Mouse (Mus musculus) CH12.LX (cell line): ENCODE measurements around the gene Lama5. TPM values are rescaled to one million over a fixed set of nuclear protein-coding genes. Genes with fewer than 3 reads are reported as not detected.

Source experiments
- DNase-seq: peaks from one replicate; pipeline ENCODE4 v3.0.0-alpha.2; 2013; ENCODE audit errors: extremely low read depth
- H3K27ac ChIP-seq: 2 replicates; pipeline ENCODE4 v1.5.1; 2012; ENCODE audit warnings: low read depth, mild to moderate bottlenecking, control low read depth, moderate library complexity; ENCODE audit not compliant: insufficient read depth
- H3K27me3 ChIP-seq: replicated peaks from 2 replicates; pipeline ENCODE3; 2012; ENCODE audit warnings: inconsistent platforms
- H3K36me3 ChIP-seq, 2 experiments: replicated peaks in 1 of 2; 2 replicates each; pipeline versions ENCODE3 to v1.6.1; 2012; ENCODE audit warnings: inconsistent platforms in 1 of 2, low read length in 1 of 2, mild to moderate bottlenecking in 1 of 2, mixed read lengths in 1 of 2, moderate library complexity in 1 of 2; ENCODE audit not compliant: control insufficient read depth in 1 of 2, insufficient read depth in 1 of 2
- H3K4me1 ChIP-seq, 2 experiments: 2 replicates each; pipeline ENCODE4 v1.6.1; 2012; ENCODE audit warnings: inconsistent platforms in 1 of 2, moderate library complexity in 1 of 2; ENCODE audit not compliant: insufficient read depth in 2 of 2, control insufficient read depth in 1 of 2
- H3K4me2 ChIP-seq: 2 replicates; pipeline ENCODE4 v1.6.1; 2012; ENCODE audit warnings: low read depth, mild to moderate bottlenecking, control low read depth; ENCODE audit not compliant: poor library complexity, insufficient read depth, severe bottlenecking
- H3K4me3 ChIP-seq, 3 experiments: fragments of 150-350 bp in 1 of 3; sonication (generic) in 1 of 3; replicated peaks in 1 of 3; 2 replicates each; pipeline versions ENCODE3 to v1.5.1; 2011 to 2012; ENCODE audit warnings: low read depth in 2 of 3, low read length in 2 of 3, mild to moderate bottlenecking in 2 of 3, moderate library complexity in 2 of 3, control low read depth in 1 of 3, improper control_type of control experiment in 1 of 3, inconsistent platforms in 1 of 3, mixed read lengths in 1 of 3; ENCODE audit not compliant: poor library complexity in 1 of 3
- H3K79me2 ChIP-seq: replicated peaks from 2 replicates; pipeline ENCODE4 v1.6.1; 2012; ENCODE audit warnings: mild to moderate bottlenecking, moderate library complexity; ENCODE audit not compliant: control insufficient read depth, poor library complexity, insufficient read depth, severe bottlenecking; ENCODE audit errors: extremely low read depth
- H3K9ac ChIP-seq: 2 replicates; pipeline ENCODE4 v1.6.1; 2012; ENCODE audit warnings: low read depth, mild to moderate bottlenecking, control low read depth, moderate library complexity; ENCODE audit not compliant: insufficient read depth
- H3K9me3 ChIP-seq: replicated peaks from 2 replicates; pipeline ENCODE3; 2012; ENCODE audit warnings: low read length, inconsistent platforms, mixed read lengths
- NRF1 ChIP-seq: IDR thresholded peaks from 2 replicates; pipeline ENCODE4 v1.6.1; 2014; ENCODE audit warnings: low read depth, mild to moderate bottlenecking, inconsistent platforms, low read length, improper control_type of control experiment, moderate library complexity
- POLR2A ChIP-seq: IDR thresholded peaks from 2 replicates; pipeline ENCODE4 v1.6.1; 2011; ENCODE audit warnings: low read depth, mild to moderate bottlenecking, improper control_type of control experiment, low read length
- SMC3 ChIP-seq: IDR thresholded peaks from 2 replicates; pipeline ENCODE4 v1.6.1; 2011; ENCODE audit warnings: low read depth, low read length, improper control_type of control experiment
- dilution Hi-C: fragments of 300-500 bp; cut with MboI; formaldehyde crosslinking; loops from 2 replicates; pipeline ENCODE4 v1.14.3; 2020; ENCODE audit warnings: low sequenced_read_pairs; ENCODE audit not compliant: extremely low pct_unique_long_range_greater_than_20kb, extremely low pct_ligation_motif_present
- in situ Hi-C: fragments of 300-500 bp; cut with MboI; formaldehyde crosslinking; loops from 3 replicates; pipeline ENCODE4 v1.14.3; 2019; ENCODE audit warnings: low sequenced_read_pairs, low pct_ligation_motif_present, low pct_unique_long_range_greater_than_20kb, mixed read lengths
- polyA plus RNA-seq: library from polyadenylated mRNA; unstranded; fragments of >175 nt; gene quantifications from 2 replicates; pipeline ENCODE4 v1.2.1, GENCODE M21; 2012; ENCODE audit warnings: low read depth; ENCODE audit not compliant: insufficient read length
- total RNA-seq, 2 experiments: library from RNA; depleted of rRNA; stranded (reverse); fragments of 300-350 nt in 1 of 2; fragments of >200 nt in 1 of 2; gene quantifications; 2 replicates each; pipeline ENCODE4 v1.2.3; 2012 to 2014

Gene Lama5
- total and polyA plus RNA-seq, 3 experiments, result 0.20 to 0.85 (median 0.67) TPM

GRCm38 (mm10) chr2:180127675-180128074 lies 98.0 kb downstream of the Lama5 start:
- no peak overlapping the region for H3K27ac ChIP-seq
- dilution Hi-C loops (no loop called here), in situ Hi-C loops (no loop called here)
- H3K36me3 ChIP-seq, result peaks cover 3 to 17% of the 10 kb centered on the region in 2 experiments
- no peak overlapping the region for H3K9ac ChIP-seq
- H3K4me3 ChIP-seq, result no peak overlapping the region
- H3K9me3 ChIP-seq, result no peaks in the 10 kb centered on the region
- TF ChIP-seq NRF1 (no peak), POLR2A (no peak), SMC3 (no peak)
- no peak for DNase-seq
- no peaks in the 10 kb centered on the region for H3K4me1 ChIP-seq
- peaks cover 3% of the 10 kb centered on the region for H3K79me2 ChIP-seq
- H3K27me3 ChIP-seq, result no peaks in the 10 kb centered on the region
- no peak overlapping the region for H3K4me2 ChIP-seq

Other genes with a start within 250 kb of the Lama5 start
- gene Taf4, start 249.2 kb downstream of the Lama5 start, total RNA-seq (2012; rRNA removed), result 5.0 and 5.5 TPM in 2 replicates
- 3.0 and 3.5 TPM in 2 replicates for gene Taf4, start 249.2 kb downstream of the Lama5 start, total RNA-seq (2014; rRNA removed)
- 14.5 and 19.0 TPM in 2 replicates for gene Taf4, start 249.2 kb downstream of the Lama5 start, polyA plus RNA-seq
- gene Lsm14b, start 200.9 kb downstream of the Lama5 start, total RNA-seq (2012; rRNA removed), result 16.5 and 16.9 TPM in 2 replicates
- gene Lsm14b, start 200.9 kb downstream of the Lama5 start, total RNA-seq (2014; rRNA removed), result 12.2 and 12.6 TPM in 2 replicates
- gene Lsm14b, start 200.9 kb downstream of the Lama5 start, polyA plus RNA-seq, result 15.3 and 15.6 TPM in 2 replicates
- gene Psma7, start 183.4 kb downstream of the Lama5 start, total RNA-seq (2012; rRNA removed), result 443 and 533 TPM in 2 replicates
- gene Psma7, start 183.4 kb downstream of the Lama5 start, total RNA-seq (2014; rRNA removed), result 569 and 598 TPM in 2 replicates
- gene Psma7, start 183.4 kb downstream of the Lama5 start, polyA plus RNA-seq, result 418 and 466 TPM in 2 replicates
- 2.1 and 3.0 TPM in 2 replicates for gene Ss18l1, start 183.3 kb downstream of the Lama5 start, total RNA-seq (2012; rRNA removed)
- 2.0 TPM in 2 replicates for gene Ss18l1, start 183.3 kb downstream of the Lama5 start, total RNA-seq (2014; rRNA removed)
- 1.7 and 2.1 TPM in 2 replicates for gene Ss18l1, start 183.3 kb downstream of the Lama5 start, polyA plus RNA-seq
- gene Mtg2, start 155.3 kb downstream of the Lama5 start, total RNA-seq (2012; rRNA removed), result 24.7 and 31.8 TPM in 2 replicates
- gene Mtg2, start 155.3 kb downstream of the Lama5 start, total RNA-seq (2014; rRNA removed), result 24.1 and 26.5 TPM in 2 replicates
- 23.5 and 28.6 TPM in 2 replicates for gene Mtg2, start 155.3 kb downstream of the Lama5 start, polyA plus RNA-seq
- gene Hrh3, start 121.4 kb downstream of the Lama5 start, total RNA-seq (2012; rRNA removed), result not detected in 2 replicates
- not detected in 2 replicates for gene Hrh3, start 121.4 kb downstream of the Lama5 start, total RNA-seq (2014; rRNA removed)
- not detected in 2 replicates for gene Hrh3, start 121.4 kb downstream of the Lama5 start, polyA plus RNA-seq
- gene Osbpl2, start 106.6 kb downstream of the Lama5 start, total RNA-seq (2012; rRNA removed), result 11.4 and 12.0 TPM in 2 replicates
- gene Osbpl2, start 106.6 kb downstream of the Lama5 start, total RNA-seq (2014; rRNA removed), result 12.8 and 13.4 TPM in 2 replicates
- gene Osbpl2, start 106.6 kb downstream of the Lama5 start, polyA plus RNA-seq, result 15.6 and 16.9 TPM in 2 replicates
- gene Adrm1, start 54.4 kb downstream of the Lama5 start, total RNA-seq (2012; rRNA removed), result 116 and 167 TPM in 2 replicates
- gene Adrm1, start 54.4 kb downstream of the Lama5 start, total RNA-seq (2014; rRNA removed), result 107 and 127 TPM in 2 replicates
- gene Adrm1, start 54.4 kb downstream of the Lama5 start, polyA plus RNA-seq, result 121 and 148 TPM in 2 replicates
- gene Rps21, start 31.5 kb upstream of the Lama5 start, total RNA-seq (2012; rRNA removed), result 3,654 and 3,770 TPM in 2 replicates
- gene Rps21, start 31.5 kb upstream of the Lama5 start, total RNA-seq (2014; rRNA removed), result 1,686 and 1,748 TPM in 2 replicates
- gene Rps21, start 31.5 kb upstream of the Lama5 start, polyA plus RNA-seq, result 705 and 1,020 TPM in 2 replicates
- 16.9 and 17.2 TPM in 2 replicates for gene Cables2, start 47.6 kb upstream of the Lama5 start, total RNA-seq (2012; rRNA removed)
- 13.0 and 13.3 TPM in 2 replicates for gene Cables2, start 47.6 kb upstream of the Lama5 start, total RNA-seq (2014; rRNA removed)
- gene Cables2, start 47.6 kb upstream of the Lama5 start, polyA plus RNA-seq, result 24.5 and 29.9 TPM in 2 replicates
- gene Rbbp8nl, start 64.0 kb upstream of the Lama5 start, total RNA-seq (2012; rRNA removed), result not detected in 2 replicates
- not detected in 2 replicates for gene Rbbp8nl, start 64.0 kb upstream of the Lama5 start, total RNA-seq (2014; rRNA removed)
- gene Rbbp8nl, start 64.0 kb upstream of the Lama5 start, polyA plus RNA-seq, result not detected in 2 replicates
- gene Gata5, start 108.8 kb upstream of the Lama5 start, total RNA-seq (2012; rRNA removed), result not detected in 2 replicates
- not detected in 2 replicates for gene Gata5, start 108.8 kb upstream of the Lama5 start, total RNA-seq (2014; rRNA removed)
- gene Gata5, start 108.8 kb upstream of the Lama5 start, polyA plus RNA-seq, result not detected in 2 replicates
- gene Slco4a1, start 230.4 kb upstream of the Lama5 start, total RNA-seq (2012; rRNA removed), result 3.9 and 4.8 TPM in 2 replicates
- gene Slco4a1, start 230.4 kb upstream of the Lama5 start, total RNA-seq (2014; rRNA removed), result 1.4 and 1.9 TPM in 2 replicates
- gene Slco4a1, start 230.4 kb upstream of the Lama5 start, polyA plus RNA-seq, result 4.3 and 5.4 TPM in 2 replicates